Mouse (Mus musculus): ENCODE results near the gene Abtb2. TPM values are rescaled to one million over a fixed set of nuclear protein-coding genes. Genes with fewer than 3 reads are reported as not detected.
A peak's percentile ranks its signal among the peaks of the same experiment; 100 is the strongest.

The Abtb2 gene
- total and polyA plus RNA-seq, 3 experiments, result 0.05 TPM; not detected in 2

DNA sequence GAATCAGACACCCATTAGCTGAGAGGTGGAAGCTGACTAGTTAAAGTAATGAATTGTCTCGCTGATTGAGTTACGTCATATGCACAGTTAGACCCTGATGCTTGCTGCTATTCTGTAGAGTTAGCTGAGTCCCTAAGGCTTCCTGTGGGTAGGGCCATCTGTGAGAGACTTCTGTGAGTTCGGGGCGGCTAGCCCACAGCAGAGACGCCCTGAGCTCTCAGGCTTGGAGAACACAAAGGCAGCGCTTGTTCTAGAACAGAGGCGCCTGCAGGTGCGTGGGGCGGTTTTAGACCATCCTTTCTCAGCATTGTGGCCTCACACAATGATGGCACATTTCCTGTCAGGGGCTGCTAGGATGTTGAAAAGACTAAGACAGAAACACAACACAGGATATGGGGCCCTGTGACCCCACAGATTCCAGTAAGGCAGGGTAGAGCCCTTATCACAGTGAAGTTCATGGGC, 116.2 kb downstream of the Abtb2 start:
- Histone ChIP-seq H3K4me1 (ENCODE audit: insufficient read depth, low read depth, low read length) (peaks cover 22% of the 10 kb centered on the region), H3K9me3 (replicated peaks) (no peaks in the 10 kb centered on the region), H3K27me3 (ENCODE audit: insufficient read depth, low read length) (peaks cover 73% of the 10 kb centered on the region), H3K4me3 (ENCODE audit: low read depth, low read length) (no peak overlapping the region), H3K36me3 (replicated peaks) (no peaks in the 10 kb centered on the region)
- DNase-seq (ENCODE audit: low spot score), result no peak
- ATAC-seq (ENCODE audit: extremely low read depth, insufficient number of reproducible peaks, low FRiP score, poor library complexity, severe bottlenecking), result no peak
- no peak for TF ChIP-seq TAL1 (conservative IDR thresholded peaks at IDR 0.05; ENCODE audit: low read depth, low read length)
- no peak for TF ChIP-seq GATA2 (IDR thresholded peaks at IDR 0.05; ENCODE audit: borderline replicate concordance, low read depth, low read length)
- TF ChIP-seq CTCF (IDR thresholded peaks at IDR 0.05; ENCODE audit: low read depth, low read length), result no peak
- TF ChIP-seq POLR2AphosphoS5 (IDR thresholded peaks at IDR 0.05; ENCODE audit: insufficient replicate concordance, low read depth, low read length), result no peak
- TF ChIP-seq GATA1 (IDR thresholded peaks at IDR 0.05; ENCODE audit: borderline replicate concordance, low read length), result no peak

GRCm38 (mm10) chr2:103682927-103683442, 116.9 kb downstream of the Abtb2 start:
- H3K36me3 ChIP-seq (replicated peaks), result no peaks in the 10 kb centered on the region
- H3K27me3 ChIP-seq (ENCODE audit: insufficient read depth, low read length), result peaks cover 72% of the 10 kb centered on the region
- ATAC-seq (ENCODE audit: extremely low read depth, insufficient number of reproducible peaks, low FRiP score, poor library complexity, severe bottlenecking) (no peak), DNase-seq (ENCODE audit: low spot score) (no peak)
- H3K9me3 ChIP-seq (replicated peaks), result no peaks in the 10 kb centered on the region
- peaks cover 19% of the 10 kb centered on the region for H3K4me1 ChIP-seq (ENCODE audit: insufficient read depth, low read depth, low read length)
- no peak for TF ChIP-seq POLR2AphosphoS5 (IDR thresholded peaks at IDR 0.05; ENCODE audit: insufficient replicate concordance, low read depth, low read length)
- no peak overlapping the region for H3K4me3 ChIP-seq (ENCODE audit: low read depth, low read length)

GRCm38 (mm10) chr2:103684431-103684830, 118.3 kb downstream of the Abtb2 start:
- TF ChIP-seq POLR2AphosphoS5 (IDR thresholded peaks at IDR 0.05; ENCODE audit: insufficient replicate concordance, low read depth, low read length) (no peak), GATA2 (IDR thresholded peaks at IDR 0.05; ENCODE audit: borderline replicate concordance, low read depth, low read length) (no peak), TAL1 (conservative IDR thresholded peaks at IDR 0.05; ENCODE audit: low read depth, low read length) (no peak), CTCF (IDR thresholded peaks at IDR 0.05; ENCODE audit: low read depth, low read length) (no peak), GATA1 (IDR thresholded peaks at IDR 0.05; ENCODE audit: borderline replicate concordance, low read length) (no peak)
- no peak for ATAC-seq (ENCODE audit: extremely low read depth, insufficient number of reproducible peaks, low FRiP score, poor library complexity, severe bottlenecking)

GRCm38 (mm10) chr2:103684926-103685577, 118.9 kb downstream of the Abtb2 start:
- H3K9me3 ChIP-seq (replicated peaks), result no peaks in the 10 kb centered on the region
- no peaks in the 10 kb centered on the region for H3K36me3 ChIP-seq (replicated peaks)
- DNase-seq (ENCODE audit: low spot score), result no peak
- H3K4me1 ChIP-seq (ENCODE audit: insufficient read depth, low read depth, low read length), result peaks cover 19% of the 10 kb centered on the region
- TF ChIP-seq GATA2 (IDR thresholded peaks at IDR 0.05; ENCODE audit: borderline replicate concordance, low read depth, low read length), result no peak
- no peak for TF ChIP-seq POLR2AphosphoS5 (IDR thresholded peaks at IDR 0.05; ENCODE audit: insufficient replicate concordance, low read depth, low read length)
- TF ChIP-seq TAL1 (conservative IDR thresholded peaks at IDR 0.05; ENCODE audit: low read depth, low read length), result no peak
- TF ChIP-seq GATA1 (IDR thresholded peaks at IDR 0.05; ENCODE audit: borderline replicate concordance, low read length), result no peak
- TF ChIP-seq CTCF (IDR thresholded peaks at IDR 0.05; ENCODE audit: low read depth, low read length), result no peak
- ATAC-seq (ENCODE audit: extremely low read depth, insufficient number of reproducible peaks, low FRiP score, poor library complexity, severe bottlenecking), result peak; percentile 34
- no peak overlapping the region for H3K4me3 ChIP-seq (ENCODE audit: low read depth, low read length)
- peaks cover 66% of the 10 kb centered on the region for H3K27me3 ChIP-seq (ENCODE audit: insufficient read depth, low read length)

More at GRCm38 (mm10) chr2:103684431-103684830, 118.3 kb downstream of the Abtb2 start:
- Histone ChIP-seq H3K9me3 (replicated peaks) (no peaks in the 10 kb centered on the region), H3K4me3 (ENCODE audit: low read depth, low read length) (no peak overlapping the region), H3K36me3 (replicated peaks) (no peaks in the 10 kb centered on the region), H3K27me3 (ENCODE audit: insufficient read depth, low read length) (peaks cover 67% of the 10 kb centered on the region), H3K4me1 (ENCODE audit: insufficient read depth, low read depth, low read length) (peaks cover 19% of the 10 kb centered on the region)
- DNase-seq (ENCODE audit: low spot score), result no peak

GRCm38 (mm10) chr2:103685581-103685980, 119.5 kb downstream of the Abtb2 start:
- ATAC-seq (ENCODE audit: extremely low read depth, insufficient number of reproducible peaks, low FRiP score, poor library complexity, severe bottlenecking) (no peak), DNase-seq (ENCODE audit: low spot score) (no peak)
- Histone ChIP-seq H3K4me3 (ENCODE audit: low read depth, low read length) (no peak overlapping the region), H3K36me3 (replicated peaks) (no peaks in the 10 kb centered on the region), H3K9me3 (replicated peaks) (no peaks in the 10 kb centered on the region), H3K4me1 (ENCODE audit: insufficient read depth, low read depth, low read length) (peaks cover 19% of the 10 kb centered on the region), H3K27me3 (ENCODE audit: insufficient read depth, low read length) (peaks cover 68% of the 10 kb centered on the region)
- TF ChIP-seq TAL1 (conservative IDR thresholded peaks at IDR 0.05; ENCODE audit: low read depth, low read length) (no peak), CTCF (IDR thresholded peaks at IDR 0.05; ENCODE audit: low read depth, low read length) (no peak), GATA2 (IDR thresholded peaks at IDR 0.05; ENCODE audit: borderline replicate concordance, low read depth, low read length) (no peak), POLR2AphosphoS5 (IDR thresholded peaks at IDR 0.05; ENCODE audit: insufficient replicate concordance, low read depth, low read length) (no peak), GATA1 (IDR thresholded peaks at IDR 0.05; ENCODE audit: borderline replicate concordance, low read length) (no peak)

DNA sequence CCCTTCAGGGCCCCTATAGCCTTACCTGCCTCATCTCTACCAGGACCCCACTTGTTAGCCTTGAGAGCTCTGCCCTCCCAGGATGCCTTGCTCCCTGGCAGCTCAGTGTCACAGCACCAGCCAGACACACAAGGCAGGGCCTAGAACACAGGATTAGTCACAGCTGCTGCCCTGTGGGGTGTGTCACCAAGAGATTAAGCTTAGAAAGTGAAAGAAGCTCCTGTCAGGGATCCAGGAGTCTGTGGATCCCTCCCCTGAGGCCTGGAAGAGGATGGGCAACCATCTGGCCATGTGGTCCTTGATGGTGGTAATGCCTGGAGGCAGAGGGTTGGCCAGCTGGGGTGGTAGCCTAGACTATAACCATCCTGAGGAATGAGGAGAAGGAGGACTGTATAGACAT, 121.0 kb downstream of the Abtb2 start:
- Histone ChIP-seq H3K9me3 (replicated peaks) (no peaks in the 10 kb centered on the region), H3K4me3 (ENCODE audit: low read depth, low read length) (no peak overlapping the region), H3K27me3 (ENCODE audit: insufficient read depth, low read length) (peaks cover 66% of the 10 kb centered on the region), H3K36me3 (replicated peaks) (no peaks in the 10 kb centered on the region), H3K4me1 (ENCODE audit: insufficient read depth, low read depth, low read length) (peaks cover 13% of the 10 kb centered on the region)
- ATAC-seq (ENCODE audit: extremely low read depth, insufficient number of reproducible peaks, low FRiP score, poor library complexity, severe bottlenecking) (no peak), DNase-seq (ENCODE audit: low spot score) (no peak)
- no peak for TF ChIP-seq POLR2AphosphoS5 (IDR thresholded peaks at IDR 0.05; ENCODE audit: insufficient replicate concordance, low read depth, low read length)
- no peak for TF ChIP-seq CTCF (IDR thresholded peaks at IDR 0.05; ENCODE audit: low read depth, low read length)
- TF ChIP-seq GATA2 (IDR thresholded peaks at IDR 0.05; ENCODE audit: borderline replicate concordance, low read depth, low read length), result no peak
- TF ChIP-seq TAL1 (conservative IDR thresholded peaks at IDR 0.05; ENCODE audit: low read depth, low read length), result no peak
